Mouse (Mus musculus) embryonic facial prominence, embryonic 13.5 days (tissue): ENCODE results near the gene Tbx10. TPM values are rescaled to one million over a fixed set of nuclear protein-coding genes. Genes with fewer than 3 reads are reported as not detected.

Experiments used
- ATAC-seq: fragments of 200-750 bp; cut with Nextera tagmentation; 2 replicates; pipeline ENCODE4 v1.8.0; 2017; ENCODE audit warnings: low read depth; ENCODE audit not compliant: insufficient number of reproducible peaks, insufficient read depth, low FRiP score, low TSS enrichment
- H3K27ac ChIP-seq: fragments of 300-500 bp; sonication (generic); 2 replicates; pipeline ENCODE4 v1.5.1; 2015; ENCODE audit warnings: moderate library complexity, mild to moderate bottlenecking, inconsistent platforms
- H3K27me3 ChIP-seq: fragments of 300-500 bp; sonication (generic); 2 replicates; pipeline ENCODE4 v1.6.1; 2015; ENCODE audit warnings: mild to moderate bottlenecking, inconsistent platforms
- H3K36me3 ChIP-seq: fragments of 300-500 bp; sonication (generic); 2 replicates; pipeline ENCODE4 v1.6.1; 2015; ENCODE audit warnings: mild to moderate bottlenecking, inconsistent platforms
- H3K4me1 ChIP-seq: fragments of 300-500 bp; sonication (generic); 2 replicates; pipeline ENCODE4 v1.6.1; 2015; ENCODE audit warnings: inconsistent platforms
- H3K4me2 ChIP-seq: fragments of 300-500 bp; sonication (generic); 2 replicates; pipeline ENCODE4 v1.6.1; 2015; ENCODE audit warnings: moderate library complexity, mild to moderate bottlenecking, inconsistent platforms
- H3K4me3 ChIP-seq: fragments of 300-500 bp; sonication (generic); 2 replicates; pipeline ENCODE4 v1.5.1; 2015; ENCODE audit warnings: mild to moderate bottlenecking, inconsistent platforms
- H3K9ac ChIP-seq: fragments of 300-500 bp; sonication (generic); 2 replicates; pipeline ENCODE4 v1.6.1; 2015; ENCODE audit warnings: mild to moderate bottlenecking, inconsistent platforms
- H3K9me3 ChIP-seq: fragments of 300-500 bp; sonication (generic); 2 replicates; pipeline ENCODE4 v1.6.1; 2016; ENCODE audit warnings: inconsistent platforms
- WGBS: fragments of 180-500 bp; shearing (Covaris S2); methylation state at CpG from one replicate; pipeline ENCODE4 v1.1.7; 2015; ENCODE audit warnings: mixed read lengths; 5-methylcytosine and 5-hydroxymethylcytosine counted together
- polyA plus RNA-seq: library from polyadenylated mRNA; unstranded; fragments of >200 nt; fragmentation: Nextera tagmentation; extraction: Ambion mirVana; gene quantifications from 2 replicates; pipeline ENCODE4 v1.2.1, GENCODE M21; 2015

Gene Tbx10
- polyA plus RNA-seq, 1 experiment from 2014 or later, result not detected

DNA sequence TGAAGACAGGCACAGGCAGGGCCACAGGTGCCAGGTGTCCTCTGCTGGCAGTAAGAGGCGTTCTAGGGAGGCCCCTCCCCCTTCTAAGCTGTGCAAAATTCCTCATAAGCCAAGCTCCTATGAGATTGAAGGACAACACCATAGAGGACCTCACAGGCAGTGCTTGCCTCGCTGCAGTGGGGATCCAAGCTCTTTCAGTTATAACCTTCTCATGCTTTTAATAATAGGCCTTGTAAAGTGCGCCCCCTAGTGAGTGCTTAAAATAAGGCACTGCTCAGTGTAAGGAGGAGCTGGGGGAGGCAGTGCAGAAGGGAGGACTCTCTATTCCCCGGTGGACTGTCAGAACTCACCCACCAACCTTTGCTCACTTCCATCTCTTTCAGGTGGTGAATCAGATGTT is 12.2 kb upstream of the Tbx10 start:
- Histone ChIP-seq H3K4me2 (no peak overlapping the region), H3K9ac (no peak overlapping the region), H3K36me3 (no peaks in the 10 kb centered on the region), H3K27ac (no peak overlapping the region), H3K4me3 (no peak overlapping the region), H3K9me3 (no peaks in the 10 kb centered on the region), H3K4me1 (peaks cover 10% of the 10 kb centered on the region), H3K27me3 (no peaks in the 10 kb centered on the region)
- WGBS, result 10% methylated on average over 4 of the region's 4 CpGs
- ATAC-seq, result peak; percentile 39; the same call in 1 of the 2 replicates

DNA sequence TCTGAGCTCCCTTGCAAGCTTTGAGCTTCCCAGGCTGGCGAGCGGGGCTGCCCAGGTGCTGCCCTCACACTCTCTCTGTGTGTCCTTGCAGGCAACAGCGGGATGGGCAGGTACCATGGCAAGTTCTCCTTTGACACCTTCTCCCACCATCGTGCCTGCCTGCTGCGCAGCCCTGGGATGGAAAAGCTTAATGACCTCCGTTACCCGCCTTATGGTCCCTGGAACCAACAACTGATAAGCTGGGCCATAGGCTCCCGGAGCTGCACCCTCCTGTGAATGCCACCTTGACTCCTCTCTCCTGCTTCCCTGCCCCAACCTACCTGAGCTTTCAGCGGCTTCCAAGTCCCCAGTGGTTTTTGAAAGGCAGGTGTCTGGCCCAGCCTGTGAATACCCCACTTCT is 11.6 kb upstream of the Tbx10 start:
- Histone ChIP-seq H3K4me1 (peaks cover 8% of the 10 kb centered on the region), H3K27me3 (no peaks in the 10 kb centered on the region), H3K27ac (no peak overlapping the region), H3K9ac (no peak overlapping the region), H3K9me3 (no peaks in the 10 kb centered on the region), H3K36me3 (no peaks in the 10 kb centered on the region), H3K4me3 (no peak overlapping the region), H3K4me2 (no peak overlapping the region)
- ATAC-seq, result no peak
- 83% methylated on average over 9 of the region's 9 CpGs for WGBS

DNA sequence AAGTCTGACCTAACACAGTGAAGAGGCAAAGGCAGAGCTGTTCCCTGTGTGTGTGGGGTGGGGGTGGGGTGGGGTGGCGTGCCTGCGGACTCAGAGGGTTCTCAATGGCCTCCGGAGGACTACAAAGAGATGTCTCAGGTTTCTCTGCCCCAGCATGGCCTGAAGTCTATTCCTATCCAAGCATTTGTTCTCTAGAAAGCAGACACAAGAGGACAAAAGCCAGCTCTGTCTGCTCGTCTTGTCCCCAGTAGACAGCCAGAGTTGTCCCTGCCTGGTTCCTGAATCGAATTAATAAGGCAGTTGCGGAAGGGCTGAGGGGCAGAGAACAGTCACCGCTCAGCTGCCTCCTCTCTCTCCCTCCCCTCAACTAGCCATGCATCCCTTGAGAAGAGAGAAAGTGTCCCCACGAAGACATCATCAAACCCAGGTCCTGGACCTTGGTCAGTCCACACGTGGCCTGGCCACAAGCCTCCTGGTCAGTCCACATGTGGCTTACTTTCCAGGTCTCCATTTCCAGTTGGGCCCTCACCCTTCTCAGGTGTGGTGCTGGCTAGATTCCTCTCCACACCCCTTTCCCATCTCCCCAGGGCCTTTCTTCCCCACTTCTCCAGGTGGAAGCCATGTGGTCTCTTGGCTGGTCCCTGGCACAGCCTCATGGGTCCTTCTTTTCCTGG is 8.9 kb upstream of the Tbx10 start:
- no peak overlapping the region for H3K27ac ChIP-seq
- H3K4me3 ChIP-seq, result no peak overlapping the region
- H3K4me1 ChIP-seq, result peaks cover 19% of the 10 kb centered on the region
- no peaks in the 10 kb centered on the region; the same call in 1 of the 2 replicates for H3K9me3 ChIP-seq
- no peaks in the 10 kb centered on the region for H3K27me3 ChIP-seq
- no peak for ATAC-seq
- no peak overlapping the region for H3K4me2 ChIP-seq
- no peaks in the 10 kb centered on the region for H3K36me3 ChIP-seq
- 18% methylated on average over 9 of the region's 9 CpGs for WGBS
- no peak overlapping the region for H3K9ac ChIP-seq

DNA sequence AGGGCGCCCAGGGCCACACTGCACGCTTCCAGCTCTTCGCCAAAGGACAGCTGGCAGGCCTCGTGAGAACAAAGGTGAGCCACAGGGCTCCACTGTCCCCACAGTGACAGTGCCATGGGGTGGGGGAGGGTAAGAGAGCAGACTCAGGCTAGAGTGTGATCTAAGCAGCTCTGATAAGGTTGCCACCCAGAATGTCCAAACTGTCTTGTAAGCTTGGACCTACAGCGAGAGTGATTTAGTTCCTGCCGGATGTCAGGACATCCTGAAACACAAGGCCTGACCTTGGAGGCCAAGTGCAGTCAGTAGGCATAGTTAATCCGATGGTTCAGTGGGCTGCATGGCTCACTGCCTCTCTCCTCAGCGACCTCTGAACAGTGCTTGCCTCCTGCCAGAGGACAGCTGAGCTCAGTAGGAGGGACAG is 7.3 kb upstream of the Tbx10 start:
- Histone ChIP-seq H3K36me3 (no peaks in the 10 kb centered on the region), H3K4me1 (peaks cover 19% of the 10 kb centered on the region), H3K4me3 (no peak overlapping the region), H3K4me2 (no peak overlapping the region), H3K27me3 (no peaks in the 10 kb centered on the region), H3K27ac (no peak overlapping the region), H3K9me3 (no peaks in the 10 kb centered on the region; the same call in 1 of the 2 replicates), H3K9ac (no peak overlapping the region)
- no peak for ATAC-seq
- 48% methylated on average over 8 of the region's 8 CpGs for WGBS

DNA sequence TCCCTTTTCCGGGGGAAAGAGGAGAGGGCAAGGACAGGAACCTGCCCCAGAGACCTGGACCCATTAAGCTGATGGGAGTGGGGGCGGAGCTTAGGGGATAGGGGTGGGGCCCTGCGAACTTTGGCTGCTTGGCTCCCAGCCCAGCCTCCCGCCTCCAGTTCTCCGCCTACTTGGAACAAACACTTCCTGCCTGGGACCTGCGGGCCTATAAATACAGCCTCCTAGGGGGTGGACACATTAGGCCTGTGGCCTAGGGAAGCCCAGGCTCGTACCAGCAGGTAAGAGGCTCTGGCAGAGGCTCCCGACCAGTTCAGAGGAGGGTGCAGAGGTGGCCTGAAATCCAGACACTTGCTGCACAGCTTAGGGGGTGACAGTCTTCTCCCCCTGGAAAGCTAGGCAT is 6.2 kb upstream of the Tbx10 start, which contains the start of gene Acy3:
Gene Acy3, plus strand, starts transcription at position 237 of the 400 bp plus-strand sequence.
- Histone ChIP-seq H3K9ac (peak within 1 kb of the TSS; percentile 37; the same call in 1 of the 2 replicates), H3K4me3 (no peak within 1 kb of the TSS), H3K36me3 (no peaks in the 10 kb centered on the region), H3K9me3 (no peaks in the 10 kb centered on the region; the same call in 1 of the 2 replicates), H3K27me3 (no peaks in the 10 kb centered on the region), H3K4me2 (peak within 1 kb of the TSS; percentile 29), H3K4me1 (peaks cover 19% of the 10 kb centered on the region), H3K27ac (no peak within 1 kb of the TSS)
- 11% methylated on average over 8 of the region's 8 CpGs for WGBS
- no peak for ATAC-seq

DNA sequence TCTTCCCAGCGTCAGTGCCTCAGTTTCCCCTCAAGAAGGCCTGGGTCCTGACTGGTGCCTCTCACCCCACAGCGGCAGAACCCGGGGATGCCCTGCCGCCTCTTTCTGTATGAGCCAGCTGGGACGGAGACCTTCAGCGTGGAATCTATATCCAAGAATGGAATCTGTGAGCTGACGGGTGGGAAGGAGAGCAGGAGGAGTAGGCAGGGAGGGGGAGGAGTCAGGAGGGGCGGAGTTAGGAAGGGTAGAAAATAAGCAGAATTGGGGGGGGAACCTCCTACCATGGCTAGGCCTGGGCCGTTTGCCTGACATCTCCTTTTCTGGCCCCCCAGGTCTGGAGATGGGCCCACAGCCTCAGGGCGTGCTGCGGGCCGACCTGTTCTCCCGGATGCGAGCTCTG is 4.5 kb upstream of the Tbx10 start:
- Histone ChIP-seq H3K9me3 (no peaks in the 10 kb centered on the region; the same call in 1 of the 2 replicates), H3K4me1 (peaks cover 19% of the 10 kb centered on the region), H3K4me2 (no peak overlapping the region), H3K27ac (no peak overlapping the region), H3K36me3 (no peaks in the 10 kb centered on the region), H3K9ac (no peak overlapping the region), H3K27me3 (no peaks in the 10 kb centered on the region), H3K4me3 (no peak overlapping the region)
- WGBS, result 88% methylated on average over 14 of the region's 14 CpGs
- no peak for ATAC-seq

DNA sequence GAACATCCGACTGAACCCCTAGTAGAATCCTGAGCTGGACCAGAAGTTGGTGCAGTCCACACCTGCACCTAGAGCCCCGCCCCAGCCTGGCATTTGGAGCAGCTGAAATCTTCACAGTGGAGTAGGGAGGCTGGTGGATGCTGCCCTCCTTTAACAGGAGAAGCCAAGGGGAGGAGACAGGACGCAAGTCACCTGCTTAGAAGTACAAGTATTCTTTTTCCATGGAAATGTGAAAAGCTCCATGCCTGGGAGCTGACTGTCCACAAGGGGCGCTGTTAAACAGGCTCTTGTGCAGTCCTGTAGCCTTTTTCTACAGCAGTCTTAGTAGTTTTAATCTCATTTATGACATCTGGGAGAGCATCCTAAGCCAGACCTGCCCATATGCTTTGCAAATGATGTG is 3.8 kb upstream of the Tbx10 start:
- whole genome bisulfite sequencing, result 85% methylated on average over 4 of the region's 4 CpGs
- Histone ChIP-seq H3K27ac (no peak overlapping the region), H3K27me3 (no peaks in the 10 kb centered on the region), H3K4me3 (no peak overlapping the region), H3K4me1 (peaks cover 14% of the 10 kb centered on the region), H3K9me3 (no peaks in the 10 kb centered on the region; the same call in 1 of the 2 replicates), H3K4me2 (no peak overlapping the region), H3K36me3 (no peaks in the 10 kb centered on the region), H3K9ac (no peak overlapping the region)
- no peak for ATAC-seq

DNA sequence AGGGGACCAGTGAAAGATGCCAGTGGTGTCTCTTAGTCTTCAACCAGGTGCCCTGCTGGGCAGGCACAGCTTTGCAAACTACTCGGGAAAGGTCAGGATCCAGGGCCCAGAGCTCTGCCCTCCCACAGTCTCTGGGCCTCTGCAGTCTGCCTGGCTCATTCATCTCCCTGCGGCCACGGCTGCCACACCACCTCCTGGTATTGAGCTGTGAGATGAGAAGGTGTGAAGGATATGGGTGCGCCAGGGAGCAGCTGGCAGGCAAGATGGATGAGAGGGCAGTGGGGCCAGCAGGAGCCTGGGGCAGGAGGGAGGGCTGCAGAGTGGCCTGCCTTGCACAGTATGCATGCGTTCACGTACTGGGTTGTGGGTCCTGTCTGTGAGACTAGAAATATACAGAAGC is 1.7 kb upstream of the Tbx10 start:
- WGBS, result 62% methylated on average over 6 of the region's 6 CpGs
- Histone ChIP-seq H3K27ac (no peak overlapping the region), H3K27me3 (no peaks in the 10 kb centered on the region), H3K36me3 (no peaks in the 10 kb centered on the region), H3K9me3 (no peaks in the 10 kb centered on the region; the same call in 1 of the 2 replicates), H3K4me1 (peaks cover 12% of the 10 kb centered on the region), H3K4me2 (no peak overlapping the region), H3K4me3 (no peak overlapping the region), H3K9ac (peak overlapping the region; percentile 27; the same call in 1 of the 2 replicates)
- no peak for ATAC-seq

DNA sequence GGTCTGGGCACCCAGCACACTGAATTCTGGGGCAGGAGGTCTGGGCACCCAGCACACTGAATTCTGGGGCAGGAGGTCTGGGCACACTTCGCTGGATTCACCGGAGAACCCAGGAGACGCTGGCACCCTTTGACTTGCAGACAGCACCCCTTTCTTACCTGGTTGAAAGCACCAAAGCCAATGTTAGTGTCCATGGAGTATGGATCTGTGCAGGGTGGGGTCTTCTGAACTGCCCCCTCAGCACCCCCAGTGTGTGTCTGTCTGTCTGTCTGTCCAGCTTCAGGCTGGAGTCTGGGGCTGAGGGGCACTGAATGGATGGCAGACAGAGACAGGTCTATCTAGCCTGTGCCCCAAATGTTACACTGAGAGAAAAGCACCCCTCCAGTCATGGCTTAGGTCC is 990 bp upstream of the Tbx10 start:
- Histone ChIP-seq H3K36me3 (no peaks in the 10 kb centered on the region), H3K9ac (no peak overlapping the region), H3K4me1 (peaks cover 8% of the 10 kb centered on the region), H3K4me2 (no peak overlapping the region), H3K4me3 (no peak overlapping the region), H3K27ac (no peak overlapping the region), H3K9me3 (no peaks in the 10 kb centered on the region; the same call in 1 of the 2 replicates), H3K27me3 (no peaks in the 10 kb centered on the region)
- no peak for ATAC-seq
- WGBS, result 95% methylated on average over 3 of the region's 3 CpGs

DNA sequence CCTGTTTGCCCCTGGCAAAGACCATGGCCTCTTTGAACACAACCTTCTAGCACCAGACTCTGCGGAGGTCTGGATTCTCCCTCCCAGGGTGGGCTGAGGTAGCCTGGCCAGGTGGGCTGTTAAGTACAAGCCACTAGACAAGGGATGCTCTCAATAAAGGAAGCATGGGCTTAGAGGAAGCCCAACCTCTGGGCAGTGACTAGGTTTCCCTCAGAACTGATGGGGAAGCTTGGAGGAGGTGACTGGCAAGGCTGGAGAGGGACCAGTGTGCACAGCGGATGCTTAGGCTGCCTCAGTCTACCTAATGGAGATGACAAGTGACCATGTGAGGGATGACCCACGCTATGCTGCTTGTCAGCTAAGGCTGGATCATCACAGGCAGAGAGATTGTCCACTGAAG is 586 bp upstream of the Tbx10 start:
- no peak for ATAC-seq
- H3K36me3 ChIP-seq, result no peaks in the 10 kb centered on the region
- H3K27me3 ChIP-seq, result no peaks in the 10 kb centered on the region
- peaks cover 4% of the 10 kb centered on the region; the same call in 1 of the 2 replicates for H3K4me1 ChIP-seq
- H3K9ac ChIP-seq, result no peak overlapping the region
- H3K4me2 ChIP-seq, result no peak overlapping the region
- no peak overlapping the region for H3K4me3 ChIP-seq
- no peak overlapping the region for H3K27ac ChIP-seq
- no peaks in the 10 kb centered on the region; the same call in 1 of the 2 replicates for H3K9me3 ChIP-seq
- WGBS, result 83% methylated on average over 3 of the region's 3 CpGs

DNA sequence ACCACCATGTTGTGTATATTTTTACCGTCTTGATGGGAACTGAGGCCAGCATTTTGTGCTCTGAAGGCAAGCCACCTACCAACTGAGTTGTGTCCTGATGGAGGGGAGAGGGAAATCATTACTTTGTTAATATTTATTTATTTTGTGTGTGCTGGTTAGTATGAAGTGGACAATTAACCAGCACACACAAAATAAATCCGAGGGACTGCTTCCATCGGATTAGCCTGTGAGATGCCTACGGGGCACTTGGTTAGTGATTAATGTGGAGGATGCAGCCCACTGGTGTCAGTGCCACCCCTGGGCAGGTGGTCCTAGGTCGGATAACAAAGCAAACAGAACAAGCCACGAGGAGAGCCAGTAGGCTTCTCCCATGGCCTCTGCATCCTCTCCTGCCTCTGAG is 2.4 kb downstream of the Tbx10 start:
- no peak for ATAC-seq
- no peaks in the 10 kb centered on the region for H3K9me3 ChIP-seq
- peaks cover 10% of the 10 kb centered on the region for H3K4me1 ChIP-seq
- H3K36me3 ChIP-seq, result no peaks in the 10 kb centered on the region
- no peak overlapping the region for H3K4me3 ChIP-seq
- H3K27ac ChIP-seq, result no peak overlapping the region
- no peak overlapping the region for H3K9ac ChIP-seq
- H3K27me3 ChIP-seq, result no peaks in the 10 kb centered on the region
- H3K4me2 ChIP-seq, result no peak overlapping the region
- 70% methylated on average over 6 of the region's 6 CpGs for WGBS

DNA sequence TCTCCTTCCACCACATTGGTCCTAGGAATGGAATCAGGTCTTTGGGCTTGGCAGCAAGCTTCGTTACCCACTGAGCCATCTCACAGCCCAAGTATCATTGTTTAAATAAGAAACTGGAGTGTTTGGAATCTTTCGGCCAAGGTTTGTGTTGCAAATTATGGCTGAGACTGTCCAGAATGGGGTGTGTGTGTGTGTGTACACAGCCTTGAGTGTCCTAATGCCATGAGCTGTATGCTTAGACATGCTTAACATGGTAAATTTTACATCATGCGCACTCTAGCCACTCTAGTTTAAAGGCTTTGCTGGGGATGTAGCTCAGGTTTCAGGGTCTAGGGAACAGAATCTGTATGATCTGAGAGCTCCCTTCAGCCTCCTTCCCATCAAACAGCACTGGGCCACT is 3.0 kb downstream of the Tbx10 start:
- Histone ChIP-seq H3K4me3 (no peak overlapping the region), H3K27ac (no peak overlapping the region), H3K9ac (no peak overlapping the region), H3K9me3 (no peaks in the 10 kb centered on the region), H3K4me2 (no peak overlapping the region), H3K27me3 (no peaks in the 10 kb centered on the region), H3K36me3 (no peaks in the 10 kb centered on the region), H3K4me1 (peaks cover 10% of the 10 kb centered on the region)
- WGBS, result 81% methylated on average over 3 of the region's 3 CpGs
- ATAC-seq, result no peak
